Comparison of ENCODE assay signal across 8 mouse cellular contexts in genomic region chr8:70609368-70609848, GRCm38 (mm10). TPM values are rescaled to one million over a fixed set of nuclear protein-coding genes. Genes with fewer than 3 reads are reported as not detected.
DNase-seq lines count a peak whose midpoint lies in the region; ATAC-seq and TF ChIP-seq lines count a peak whose summit lies in the region.

No protein-coding gene starts in this region.

- peak; percentile 70 to 74 for DNase-seq in CD8-positive naive resting alpha-beta T cell, adult 2 months (ENCODE audit: low read depth in 2 of 2, low spot score in 2 of 2)
- DNase-seq in adrenal gland, postnatal 14 days: peak; percentile 95
- DNase-seq in forebrain, embryonic 10.5 days (ENCODE audit: extremely low spot score, low spot score): peak; percentile 78
- peak; percentile 84 for DNase-seq in heart, postnatal 0 days (ENCODE audit: low spot score)
- peak; percentile 94 for DNase-seq in kidney, postnatal 14 days
- peak; percentile 90 for DNase-seq in thymus, postnatal 14 days

- H3K36me3 ChIP-seq in forebrain, embryonic 10.5 days (replicated peaks): peaks cover 8% of the 10 kb centered on the region; the same call in 1 of the 2 replicates
- no peaks in the 10 kb centered on the region for H3K36me3 ChIP-seq in heart, postnatal 0 days (replicated peaks; ENCODE audit: control insufficient read depth, insufficient read depth, low read length)
- no peaks in the 10 kb centered on the region for H3K36me3 ChIP-seq in lung, embryonic 16.5 days (ENCODE audit: control insufficient read depth, insufficient read depth, low read length)

- peak; percentile 57; the same call in 1 of the 2 replicates for TF ChIP-seq EP300 in heart, postnatal 0 days (IDR thresholded peaks at IDR 0.05; ENCODE audit: low read depth)

- H3K27me3 ChIP-seq in forebrain, embryonic 10.5 days (ENCODE audit: poor library complexity, severe bottlenecking): peaks cover 24% of the 10 kb centered on the region
- H3K27me3 ChIP-seq in heart, postnatal 0 days (ENCODE audit: control insufficient read depth, insufficient read depth, low read length): no peaks in the 10 kb centered on the region
- no peaks in the 10 kb centered on the region for H3K27me3 ChIP-seq in lung, embryonic 16.5 days (ENCODE audit: control insufficient read depth, insufficient read depth, low read depth, low read length)

- no peak for TF ChIP-seq CTCF in heart, postnatal 0 days (IDR thresholded peaks at IDR 0.05; ENCODE audit: low read depth)

- peak; percentile 68 for ATAC-seq in heart, postnatal 0 days (ENCODE audit: insufficient read depth, low read depth)
- ATAC-seq in lung, embryonic 16.5 days (ENCODE audit: low read depth): peak; percentile 85
- peak; percentile 37 for ATAC-seq in neutrophil, adult 5-6 weeks (ENCODE audit: extremely low read depth, insufficient number of reproducible peaks, low FRiP score, poor library complexity, severe bottlenecking)

- H3K27ac ChIP-seq in forebrain, embryonic 10.5 days: peak overlapping the region; percentile 94
- H3K27ac ChIP-seq in heart, postnatal 0 days (ENCODE audit: low read depth): peak overlapping the region; percentile 92
- H3K27ac ChIP-seq in lung, embryonic 16.5 days (ENCODE audit: low read length): peak overlapping the region; percentile 100

- peak overlapping the region; percentile 96 for H3K4me2 ChIP-seq in heart, postnatal 0 days (ENCODE audit: low read depth, low read length)
- H3K4me2 ChIP-seq in lung, embryonic 16.5 days (ENCODE audit: low read depth, low read length): peak overlapping the region; percentile 74

- H3K4me1 ChIP-seq in forebrain, embryonic 10.5 days: peaks cover 80% of the 10 kb centered on the region
- H3K4me1 ChIP-seq in heart, postnatal 0 days (ENCODE audit: control insufficient read depth, insufficient read depth): peaks cover 11% of the 10 kb centered on the region; the same call in 1 of the 2 replicates
- H3K4me1 ChIP-seq in lung, embryonic 16.5 days (replicated peaks; ENCODE audit: control insufficient read depth, insufficient read depth, low read length): peaks cover 37% of the 10 kb centered on the region

- peak overlapping the region; percentile 52 for H3K9ac ChIP-seq in heart, postnatal 0 days (replicated peaks; ENCODE audit: low read depth, low read length)
- H3K9ac ChIP-seq in lung, embryonic 16.5 days (ENCODE audit: low read length): peak overlapping the region; percentile 83

- H3K9me3 ChIP-seq in forebrain, embryonic 10.5 days: no peaks in the 10 kb centered on the region
- no peaks in the 10 kb centered on the region for H3K9me3 ChIP-seq in heart, postnatal 0 days (replicated peaks; ENCODE audit: control insufficient read depth, low read length)
- no peaks in the 10 kb centered on the region for H3K9me3 ChIP-seq in lung, embryonic 16.5 days (ENCODE audit: control insufficient read depth, low read length)

- under 1% methylated on average over 39 of the region's 39 CpGs for WGBS in forebrain, embryonic 10.5 days
- under 1% methylated on average over 24 of the region's 39 CpGs for WGBS in heart, postnatal 0 days
- WGBS in lung, embryonic 16.5 days: under 1% methylated on average over 36 of the region's 39 CpGs

- H3K4me3 ChIP-seq in forebrain, embryonic 10.5 days: peak overlapping the region; percentile 69
- H3K4me3 ChIP-seq in heart, postnatal 0 days (ENCODE audit: low read depth, low read length): peak overlapping the region; percentile 56
- H3K4me3 ChIP-seq in lung, embryonic 16.5 days (ENCODE audit: low read length): peak overlapping the region; percentile 56

RNA-seq across cellular contexts. Expression of gene Ssbp4, which starts 0.7 kb away (rescaled TPM):
- 84.4 and 102 TPM in 2 replicates for total RNA-seq in adrenal gland, postnatal 14 days (2021)
- 74.4 and 84.1 TPM in 2 replicates for polyA plus RNA-seq in forebrain, embryonic 10.5 days (2016; fragmentation: Nextera tagmentation; extraction: Ambion mirVana)
- total RNA-seq in heart, postnatal 0 days (2014; rRNA removed; ENCODE audit: low replicate concordance): 107 and 143 TPM in 2 replicates
- 55.6 and 57.3 TPM in 2 replicates for polyA plus RNA-seq in heart, postnatal 0 days (2015; fragmentation: Nextera tagmentation; extraction: Ambion mirVana)
- polyA plus RNA-seq in lung, embryonic 16.5 days (2015; fragmentation: Nextera tagmentation; extraction: Ambion mirVana): 106 and 108 TPM in 2 replicates
- total RNA-seq in neutrophil, adult 5-6 weeks (2017): 31.3 and 45.8 TPM in 2 replicates

RNA-seq across cellular contexts. Expression of gene Lrrc25, which starts 6.5 kb away (rescaled TPM):
- 1.6 and 2.0 TPM in 2 replicates for total RNA-seq in adrenal gland, postnatal 14 days (2021)
- polyA plus RNA-seq in forebrain, embryonic 10.5 days (2016; fragmentation: Nextera tagmentation; extraction: Ambion mirVana): 0.49 and 0.87 TPM in 2 replicates
- 1.5 and 2.2 TPM in 2 replicates for total RNA-seq in heart, postnatal 0 days (2014; rRNA removed; ENCODE audit: low replicate concordance)
- polyA plus RNA-seq in heart, postnatal 0 days (2015; fragmentation: Nextera tagmentation; extraction: Ambion mirVana): 1.3 and 1.6 TPM in 2 replicates
- 2.0 and 3.2 TPM in 2 replicates for polyA plus RNA-seq in lung, embryonic 16.5 days (2015; fragmentation: Nextera tagmentation; extraction: Ambion mirVana)
- 54.1 and 63.7 TPM in 2 replicates for total RNA-seq in neutrophil, adult 5-6 weeks (2017)

RNA-seq across cellular contexts. Expression of gene Isyna1, which starts 15.2 kb away (rescaled TPM):
- 77.2 and 84.7 TPM in 2 replicates for total RNA-seq in adrenal gland, postnatal 14 days (2021)
- polyA plus RNA-seq in forebrain, embryonic 10.5 days (2016; fragmentation: Nextera tagmentation; extraction: Ambion mirVana): 166 and 170 TPM in 2 replicates
- 111 and 125 TPM in 2 replicates for total RNA-seq in heart, postnatal 0 days (2014; rRNA removed; ENCODE audit: low replicate concordance)
- 53.3 and 59.6 TPM in 2 replicates for polyA plus RNA-seq in heart, postnatal 0 days (2015; fragmentation: Nextera tagmentation; extraction: Ambion mirVana)
- polyA plus RNA-seq in lung, embryonic 16.5 days (2015; fragmentation: Nextera tagmentation; extraction: Ambion mirVana): 118 and 121 TPM in 2 replicates
- 51.3 and 51.4 TPM in 2 replicates for total RNA-seq in neutrophil, adult 5-6 weeks (2017)

RNA-seq across cellular contexts. Expression of gene Gdf15, which starts 22.8 kb away (rescaled TPM):
- 0.79 and 1.0 TPM in 2 replicates for total RNA-seq in adrenal gland, postnatal 14 days (2021)
- not detected in 2 replicates for polyA plus RNA-seq in forebrain, embryonic 10.5 days (2016; fragmentation: Nextera tagmentation; extraction: Ambion mirVana)
- total RNA-seq in heart, postnatal 0 days (2014; rRNA removed; ENCODE audit: low replicate concordance): 0.15 and 5.4 TPM in 2 replicates
- 1.4 and 1.7 TPM in 2 replicates for polyA plus RNA-seq in heart, postnatal 0 days (2015; fragmentation: Nextera tagmentation; extraction: Ambion mirVana)
- polyA plus RNA-seq in lung, embryonic 16.5 days (2015; fragmentation: Nextera tagmentation; extraction: Ambion mirVana): 0.45 and 0.60 TPM in 2 replicates
- not detected in 2 replicates for total RNA-seq in neutrophil, adult 5-6 weeks (2017)

RNA-seq across cellular contexts. Expression of gene Pgpep1, which starts 50.8 kb away (rescaled TPM):
- 73.1 and 86.5 TPM in 2 replicates for total RNA-seq in adrenal gland, postnatal 14 days (2021)
- 40.5 and 49.3 TPM in 2 replicates for polyA plus RNA-seq in forebrain, embryonic 10.5 days (2016; fragmentation: Nextera tagmentation; extraction: Ambion mirVana)
- total RNA-seq in heart, postnatal 0 days (2014; rRNA removed; ENCODE audit: low replicate concordance): 18.0 and 36.3 TPM in 2 replicates
- polyA plus RNA-seq in heart, postnatal 0 days (2015; fragmentation: Nextera tagmentation; extraction: Ambion mirVana): 26.9 and 29.1 TPM in 2 replicates
- 43.6 and 46.7 TPM in 2 replicates for polyA plus RNA-seq in lung, embryonic 16.5 days (2015; fragmentation: Nextera tagmentation; extraction: Ambion mirVana)
- 4.4 and 7.7 TPM in 2 replicates for total RNA-seq in neutrophil, adult 5-6 weeks (2017)

Comparison
In these comparisons a context has a peak if more than half of its experiments do, and no peak if none do; other contexts are left out.
1. Peak in every context shown above with its lines: DNase-seq, ATAC-seq, H3K4me3 ChIP-seq and H3K27ac ChIP-seq.
2. RNA of gene Lrrc25, which starts 6.5 kb away (total RNA-seq): 54.1 to 63.7 TPM in neutrophil, adult 5-6 weeks; 1.6 to 2.0 TPM in adrenal gland, postnatal 14 days and 1.5 to 2.2 TPM in heart, postnatal 0 days; every median in the first group is over 10 times any median in the second.